Mouse (Mus musculus) heart, embryonic 12.5 days (tissue): ENCODE measurements at regions not wholly inside any gene's neighbourhood (a gene's known extent, or its start where the extent isn't known, plus 50 kb on each side); places are given as distances from the start of the nearest gene placed in this dataset.
A peak's percentile ranks its signal among the peaks of the same experiment; 100 is the strongest.

Source experiments
- ATAC-seq: fragments of 200-750 bp; cut with Nextera tagmentation; 2 replicates; pipeline ENCODE4 v1.8.0; 2017; ENCODE audit warnings: moderate TSS enrichment, moderate library complexity; ENCODE audit not compliant: insufficient number of reproducible peaks, low FRiP score
- H3K27ac ChIP-seq: fragments of 300-500 bp; sonication (generic); 2 replicates; pipeline ENCODE4 v1.5.1; 2016; ENCODE audit warnings: mild to moderate bottlenecking, moderate library complexity; ENCODE audit not compliant: poor library complexity, severe bottlenecking
- H3K27me3 ChIP-seq: fragments of 300-500 bp; sonication (generic); replicated peaks from 2 replicates; pipeline ENCODE4 v1.6.1; 2016; ENCODE audit warnings: mild to moderate bottlenecking, moderate library complexity
- H3K36me3 ChIP-seq: fragments of 300-500 bp; sonication (generic); 2 replicates; pipeline ENCODE4 v1.6.1; 2016; ENCODE audit warnings: mild to moderate bottlenecking, moderate library complexity
- H3K4me1 ChIP-seq: fragments of 300-500 bp; sonication (generic); replicated peaks from 2 replicates; pipeline ENCODE4 v1.6.1; 2016; ENCODE audit warnings: mild to moderate bottlenecking
- H3K4me2 ChIP-seq: fragments of 300-500 bp; sonication (generic); 2 replicates; pipeline ENCODE4 v1.6.1; 2016; ENCODE audit warnings: mild to moderate bottlenecking, moderate library complexity
- H3K4me3 ChIP-seq: fragments of 300-500 bp; sonication (generic); 2 replicates; pipeline ENCODE4 v1.5.1; 2016; ENCODE audit warnings: mild to moderate bottlenecking
- H3K9ac ChIP-seq: fragments of 300-500 bp; sonication (generic); 2 replicates; pipeline ENCODE4 v1.6.1; 2016; ENCODE audit warnings: mild to moderate bottlenecking, moderate library complexity
- H3K9me3 ChIP-seq: fragments of 300-500 bp; sonication (generic); replicated peaks from 2 replicates; pipeline ENCODE4 v1.6.1; 2016; ENCODE audit warnings: mild to moderate bottlenecking, moderate library complexity
- whole genome bisulfite sequencing: fragments of 180-500 bp; shearing (Covaris S2); methylation state at CpG from one replicate; pipeline ENCODE4 v1.1.7; 2016; 5-methylcytosine and 5-hydroxymethylcytosine counted together

DNA sequence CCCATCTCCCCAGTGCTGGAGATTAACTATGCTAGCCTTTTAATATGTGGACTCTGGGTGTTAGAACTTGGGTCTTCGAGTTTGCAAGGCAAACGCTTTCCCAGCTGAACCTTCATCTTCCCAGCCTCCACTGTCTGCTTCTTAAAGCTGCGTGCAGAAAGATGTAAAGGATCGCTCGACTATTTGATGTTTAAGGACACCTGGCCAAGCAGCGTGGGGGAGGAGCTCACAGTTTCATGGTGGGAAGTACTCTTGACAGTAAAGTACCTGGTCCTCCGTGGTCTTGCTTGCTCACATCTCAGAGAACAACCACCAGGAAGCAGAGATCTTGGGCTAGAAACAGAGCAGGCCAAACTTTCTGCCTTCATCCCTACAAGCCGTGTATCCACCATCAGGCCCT is 113.1 kb downstream of the Gadd45g start:
- no peak for ATAC-seq
- Histone ChIP-seq H3K9ac (no peak overlapping the region), H3K4me3 (no peak overlapping the region), H3K9me3 (no peaks in the 10 kb centered on the region), H3K27me3 (no peaks in the 10 kb centered on the region), H3K4me1 (peaks cover 33% of the 10 kb centered on the region), H3K36me3 (no peaks in the 10 kb centered on the region), H3K4me2 (no peak overlapping the region), H3K27ac (no peak overlapping the region)
- WGBS = 86% methylated on average over 8 of the region's 8 CpGs

DNA sequence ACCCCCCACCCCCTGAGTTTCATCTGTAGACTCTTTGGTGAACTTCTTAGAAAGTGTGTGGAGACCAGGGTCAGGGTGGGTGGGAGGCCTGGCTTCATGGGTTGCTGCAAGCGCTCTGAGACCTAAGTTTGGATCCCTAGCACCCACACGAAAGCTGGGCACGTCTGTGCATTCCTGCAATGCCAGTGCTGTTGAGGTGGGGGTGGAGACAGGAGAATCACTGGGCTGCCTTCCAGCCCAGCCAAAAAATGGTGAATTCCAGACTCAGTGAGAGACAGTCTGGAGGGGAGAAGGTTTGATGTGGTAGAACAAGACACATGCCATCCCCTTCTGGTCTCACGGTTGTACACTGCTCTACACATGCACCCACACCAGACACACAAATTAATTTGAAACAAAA is 113.8 kb downstream of the Gadd45g start:
- H3K9ac ChIP-seq = no peak overlapping the region
- H3K4me1 ChIP-seq = peaks cover 40% of the 10 kb centered on the region
- 66% methylated on average over 4 of the region's 4 CpGs for WGBS
- no peaks in the 10 kb centered on the region for H3K27me3 ChIP-seq
- H3K36me3 ChIP-seq = no peaks in the 10 kb centered on the region
- ATAC-seq = no peak
- H3K4me2 ChIP-seq = no peak overlapping the region
- H3K27ac ChIP-seq = no peak overlapping the region
- H3K9me3 ChIP-seq = no peaks in the 10 kb centered on the region
- no peak overlapping the region for H3K4me3 ChIP-seq

DNA sequence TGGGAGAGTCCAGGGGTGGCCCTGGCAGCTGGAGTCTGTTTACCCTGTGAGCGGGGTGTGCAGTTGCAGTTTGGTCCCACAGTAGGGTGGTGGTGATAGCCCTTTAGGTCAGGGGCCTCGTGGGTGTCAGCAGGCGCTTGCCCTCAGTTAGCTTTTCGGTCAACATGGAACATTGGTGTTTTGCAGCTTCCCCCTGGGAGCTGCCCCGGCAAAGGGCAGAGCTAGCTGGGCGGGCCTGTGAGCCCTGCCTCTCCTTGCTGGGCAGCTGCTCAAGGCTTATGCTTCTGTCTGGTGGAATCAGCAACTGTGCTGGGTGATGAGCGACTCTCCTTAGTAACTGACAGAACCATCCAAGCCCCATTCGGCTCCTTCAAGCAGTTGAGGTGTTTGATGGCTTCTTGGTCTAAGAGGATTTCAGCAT is 115.7 kb downstream of the Gadd45g start:
- Histone ChIP-seq H3K4me1 (peaks cover 42% of the 10 kb centered on the region), H3K36me3 (no peaks in the 10 kb centered on the region), H3K4me2 (no peak overlapping the region), H3K4me3 (no peak overlapping the region), H3K27me3 (no peaks in the 10 kb centered on the region), H3K9ac (no peak overlapping the region), H3K9me3 (no peaks in the 10 kb centered on the region), H3K27ac (no peak overlapping the region)
- WGBS = 55% methylated on average over 8 of the region's 8 CpGs
- no peak for ATAC-seq

DNA sequence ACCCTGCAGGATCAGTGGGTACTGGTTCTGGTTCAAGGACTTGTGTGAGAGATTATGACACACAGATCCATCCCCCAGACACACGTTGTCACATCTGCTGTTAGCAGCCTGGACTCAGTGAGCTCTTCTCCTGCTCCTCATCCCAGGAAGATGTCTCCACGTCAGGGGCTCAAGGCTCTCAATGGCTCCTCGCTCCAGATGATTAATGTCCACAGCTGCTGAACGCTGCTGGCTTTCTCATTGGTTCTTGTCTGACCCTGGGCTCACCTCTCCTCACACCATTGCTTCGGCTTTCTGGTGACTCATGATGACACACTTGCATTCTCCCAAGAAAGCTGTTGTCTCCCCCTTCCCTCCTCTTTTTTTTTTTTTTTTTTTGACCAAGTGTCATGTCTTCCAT is 116.2 kb downstream of the Gadd45g start:
- ATAC-seq = no peak
- no peaks in the 10 kb centered on the region for H3K36me3 ChIP-seq
- no peak overlapping the region for H3K4me2 ChIP-seq
- H3K27ac ChIP-seq = no peak overlapping the region
- no peaks in the 10 kb centered on the region for H3K27me3 ChIP-seq
- no peak overlapping the region for H3K4me3 ChIP-seq
- H3K9me3 ChIP-seq = no peaks in the 10 kb centered on the region
- peaks cover 37% of the 10 kb centered on the region for H3K4me1 ChIP-seq
- WGBS = 54% methylated on average over 5 of the region's 5 CpGs
- H3K9ac ChIP-seq = no peak overlapping the region

DNA sequence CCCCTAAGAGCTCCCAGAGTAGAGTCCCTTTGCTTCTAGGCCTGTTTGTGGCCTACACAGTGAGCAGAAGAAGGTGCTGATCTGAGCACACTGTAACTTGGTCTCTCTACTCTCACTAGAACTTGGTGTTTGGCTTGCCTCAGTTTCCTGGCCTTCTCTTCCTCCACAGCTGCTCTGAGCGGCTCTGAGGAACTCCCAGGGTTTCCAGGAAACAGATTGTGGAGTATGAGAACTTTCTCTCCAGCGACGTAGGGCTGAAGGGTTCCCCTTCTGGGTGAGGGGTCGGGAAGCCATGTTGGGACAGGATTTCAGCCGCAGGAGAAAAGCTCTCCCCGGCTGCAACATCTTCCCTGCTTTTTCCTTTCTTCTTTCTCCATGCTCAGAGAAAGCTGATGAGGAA is 117.5 kb downstream of the Gadd45g start:
- Histone ChIP-seq H3K4me1 (peaks cover 39% of the 10 kb centered on the region), H3K36me3 (no peaks in the 10 kb centered on the region), H3K27me3 (no peaks in the 10 kb centered on the region), H3K4me3 (no peak overlapping the region), H3K4me2 (no peak overlapping the region), H3K9ac (no peak overlapping the region), H3K9me3 (no peaks in the 10 kb centered on the region), H3K27ac (no peak overlapping the region)
- WGBS = 67% methylated on average over 6 of the region's 6 CpGs
- no peak for ATAC-seq

DNA sequence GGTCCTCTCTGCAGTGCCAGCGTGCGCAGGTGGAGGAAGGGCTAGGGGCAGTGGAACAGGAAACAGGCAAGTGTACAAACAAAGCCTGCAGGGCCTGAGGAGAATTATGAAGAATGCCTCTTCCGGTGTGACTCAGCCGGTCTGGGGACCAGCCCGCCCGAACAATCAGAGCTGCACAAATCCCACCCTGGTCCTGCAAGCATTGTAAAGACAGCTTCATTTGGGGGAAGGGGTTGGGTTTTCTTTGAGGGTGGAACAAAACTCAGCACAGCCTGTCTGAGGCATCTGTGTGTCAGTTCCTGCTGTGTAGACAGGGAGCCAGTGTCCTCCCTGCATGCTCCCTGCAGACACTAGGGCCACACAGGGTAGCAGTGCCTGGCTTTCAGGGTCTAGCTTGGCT is 117.9 kb downstream of the Gadd45g start:
- peak; percentile 55 for ATAC-seq
- Histone ChIP-seq H3K9ac (no peak overlapping the region), H3K4me2 (no peak overlapping the region), H3K27ac (no peak overlapping the region), H3K4me1 (peaks cover 44% of the 10 kb centered on the region), H3K9me3 (no peaks in the 10 kb centered on the region), H3K27me3 (no peaks in the 10 kb centered on the region), H3K4me3 (no peak overlapping the region), H3K36me3 (no peaks in the 10 kb centered on the region)
- WGBS = 63% methylated on average over 6 of the region's 6 CpGs

DNA sequence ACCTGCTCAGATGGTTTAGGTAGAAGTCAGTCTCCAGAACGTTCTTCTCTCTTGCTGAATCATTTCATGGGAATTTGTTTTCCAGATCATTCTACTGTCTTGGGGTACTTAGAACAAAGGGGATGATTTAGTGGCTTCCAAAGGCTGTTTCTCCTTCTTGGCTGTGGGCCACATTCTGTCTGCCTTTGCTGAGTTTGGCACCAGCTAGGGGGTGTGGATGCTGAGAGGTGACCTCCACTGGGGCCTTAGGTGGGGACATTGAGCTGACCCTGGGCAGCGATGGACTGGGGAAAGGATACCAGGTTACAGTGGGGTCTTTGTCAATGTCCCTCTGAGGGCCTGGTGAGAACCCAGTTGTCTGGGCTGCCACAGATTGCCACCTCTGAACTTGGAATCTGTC is 118.4 kb downstream of the Gadd45g start:
- no peak for ATAC-seq
- H3K4me1 ChIP-seq = peaks cover 49% of the 10 kb centered on the region

DNA sequence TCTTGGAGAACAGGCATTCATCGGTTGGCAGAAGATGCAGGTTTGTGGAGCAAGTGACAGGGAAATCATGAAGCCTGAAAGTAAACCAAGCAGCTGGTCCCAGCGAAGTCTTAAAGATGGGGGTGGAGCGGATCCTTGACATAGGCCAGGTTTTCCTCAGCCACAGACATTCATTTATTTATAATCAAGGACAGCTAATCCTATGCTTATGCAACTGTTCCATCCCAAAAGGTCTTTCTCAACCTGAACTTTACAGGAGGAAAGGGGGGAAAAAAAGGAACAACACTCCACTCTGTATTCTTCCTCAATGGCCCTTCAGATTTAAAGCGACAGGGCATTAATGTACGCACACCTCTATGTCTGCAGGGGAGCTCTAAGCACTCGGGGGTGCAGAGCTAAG is 121.6 kb downstream of the Gadd45g start:
- Histone ChIP-seq H3K36me3 (no peaks in the 10 kb centered on the region), H3K4me3 (no peak overlapping the region), H3K27ac (no peak overlapping the region), H3K9me3 (no peaks in the 10 kb centered on the region), H3K4me1 (peaks cover 51% of the 10 kb centered on the region), H3K9ac (no peak overlapping the region), H3K4me2 (no peak overlapping the region), H3K27me3 (no peaks in the 10 kb centered on the region)
- 75% methylated on average over 6 of the region's 6 CpGs for whole genome bisulfite sequencing
- no peak for ATAC-seq

More for the DNA sequence above, 118.4 kb downstream of the Gadd45g start:
- H3K9ac ChIP-seq = no peak overlapping the region
- peak overlapping the region; percentile 5; the same call in 1 of the 2 replicates for H3K27ac ChIP-seq
- no peak overlapping the region for H3K4me3 ChIP-seq
- H3K9me3 ChIP-seq = no peaks in the 10 kb centered on the region
- H3K36me3 ChIP-seq = no peaks in the 10 kb centered on the region
- H3K27me3 ChIP-seq = no peaks in the 10 kb centered on the region
- 73% methylated on average over 2 of the region's 2 CpGs for WGBS
- H3K4me2 ChIP-seq = no peak overlapping the region

DNA sequence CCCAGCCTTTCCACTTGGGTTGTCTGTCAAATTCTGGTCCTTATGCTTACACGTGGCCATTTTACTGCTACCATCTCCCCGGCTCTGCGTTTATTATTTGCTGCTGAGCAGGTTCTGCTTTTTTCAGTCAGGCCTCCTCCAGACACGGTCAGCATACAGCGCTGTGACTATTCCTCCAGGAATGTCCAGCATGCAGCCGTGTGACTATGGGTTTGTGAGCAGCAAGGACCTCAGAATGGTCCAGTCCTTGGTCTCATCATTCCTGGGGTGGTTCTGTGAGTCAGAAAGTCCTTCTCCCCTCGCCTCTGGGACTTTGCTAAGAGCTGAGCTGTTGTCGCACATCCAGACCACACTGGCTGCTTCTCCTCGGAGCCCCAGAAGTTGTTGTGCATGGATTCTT is 122.3 kb downstream of the Gadd45g start:
- Histone ChIP-seq H3K27ac (no peak overlapping the region), H3K4me1 (peaks cover 56% of the 10 kb centered on the region), H3K4me2 (no peak overlapping the region), H3K27me3 (no peaks in the 10 kb centered on the region), H3K9ac (no peak overlapping the region), H3K9me3 (no peaks in the 10 kb centered on the region), H3K36me3 (no peaks in the 10 kb centered on the region), H3K4me3 (no peak overlapping the region)
- no peak for ATAC-seq
- WGBS = 46% methylated on average over 9 of the region's 9 CpGs

DNA sequence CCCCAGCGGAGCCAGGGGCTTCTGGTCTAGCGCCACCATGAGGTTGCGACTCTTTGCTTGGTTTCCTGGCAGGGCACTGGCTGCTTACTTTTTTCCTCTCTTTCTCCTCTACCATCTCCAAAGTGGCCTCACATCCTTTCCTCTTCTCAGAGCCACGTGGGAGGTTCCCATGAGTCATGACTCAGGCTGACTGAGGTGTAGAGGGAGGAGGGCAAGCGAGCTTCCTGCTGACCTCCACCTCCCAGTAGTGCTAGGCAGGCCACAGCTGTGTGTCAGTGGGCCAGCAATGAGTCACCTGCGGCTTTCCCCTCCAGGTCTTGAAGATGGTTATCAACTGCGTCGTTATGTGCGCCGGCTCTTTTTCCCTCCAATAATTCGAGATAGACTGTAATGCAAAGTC is 123.6 kb downstream of the Gadd45g start:
- WGBS = 71% methylated on average over 11 of the region's 11 CpGs
- Histone ChIP-seq H3K4me3 (no peak overlapping the region), H3K27ac (no peak overlapping the region), H3K36me3 (no peaks in the 10 kb centered on the region), H3K9me3 (no peaks in the 10 kb centered on the region), H3K9ac (no peak overlapping the region), H3K4me2 (no peak overlapping the region), H3K4me1 (peaks cover 56% of the 10 kb centered on the region), H3K27me3 (no peaks in the 10 kb centered on the region)
- ATAC-seq = peak; percentile 66; the same call in 1 of the 2 replicates

DNA sequence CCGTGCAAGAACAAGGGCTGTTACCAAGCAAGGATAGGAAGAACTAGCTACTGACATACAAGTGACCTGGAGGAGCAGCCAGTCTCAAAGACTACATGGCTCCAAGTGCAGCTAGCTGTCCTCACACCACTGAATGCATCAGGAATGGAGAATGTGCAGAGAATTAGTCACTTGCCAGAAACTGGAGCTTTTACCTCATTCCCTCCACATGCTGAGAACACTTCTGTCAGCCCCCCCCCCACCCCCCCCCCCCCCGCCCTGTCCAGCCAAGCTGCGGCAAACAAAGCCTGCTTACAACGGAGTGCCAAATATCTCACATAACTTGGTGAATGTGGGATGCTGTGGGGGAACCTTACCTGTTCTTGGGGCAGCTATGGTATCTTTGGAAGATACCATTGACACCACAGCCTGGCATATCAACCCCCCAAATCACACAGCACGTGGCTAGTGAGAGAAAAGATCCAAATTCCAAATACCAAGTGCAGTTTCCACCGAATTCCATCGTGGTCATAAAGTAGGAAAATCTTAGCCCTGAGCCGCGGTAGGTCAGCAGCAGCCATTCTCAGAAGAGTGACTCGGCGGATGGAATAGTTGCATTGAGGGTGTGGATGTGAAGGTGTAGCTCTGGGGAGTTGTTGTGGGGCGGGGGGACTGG is 126.3 kb downstream of the Gadd45g start:
- H3K27me3 ChIP-seq = no peaks in the 10 kb centered on the region

DNA sequence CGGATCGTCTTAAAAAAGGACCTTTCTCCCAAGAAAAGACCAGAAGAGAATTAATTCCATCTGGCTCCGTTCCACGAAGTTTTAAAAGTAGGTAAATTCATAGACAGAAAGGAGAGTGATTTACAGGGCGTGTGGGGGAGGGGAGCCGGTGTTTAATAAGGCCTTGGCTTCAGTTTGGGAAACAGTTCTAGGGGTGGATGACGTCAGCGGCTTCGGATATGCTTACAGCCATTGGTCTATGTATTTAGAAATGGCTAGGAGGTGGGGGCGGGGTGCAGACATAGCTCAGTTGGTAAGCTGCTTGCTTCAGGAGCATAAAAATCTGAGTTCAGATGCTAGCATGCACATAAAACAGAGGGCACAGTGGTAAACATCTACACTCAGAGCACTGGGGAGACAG is 127.0 kb downstream of the Gadd45g start:
- H3K9me3 ChIP-seq = peaks cover 8% of the 10 kb centered on the region
- no peak overlapping the region for H3K4me3 ChIP-seq
- 82% methylated on average over 10 of the region's 10 CpGs for WGBS
- H3K27me3 ChIP-seq = no peaks in the 10 kb centered on the region
- no peak for ATAC-seq
- no peak overlapping the region for H3K9ac ChIP-seq
- H3K27ac ChIP-seq = no peak overlapping the region
- no peak overlapping the region for H3K4me2 ChIP-seq
- H3K4me1 ChIP-seq = peaks cover 64% of the 10 kb centered on the region
- H3K36me3 ChIP-seq = no peaks in the 10 kb centered on the region

More for the DNA sequence above, 126.3 kb downstream of the Gadd45g start:
- Histone ChIP-seq H3K9ac (no peak overlapping the region), H3K9me3 (peaks cover 5% of the 10 kb centered on the region), H3K27ac (no peak overlapping the region), H3K4me3 (no peak overlapping the region), H3K4me1 (peaks cover 67% of the 10 kb centered on the region), H3K36me3 (no peaks in the 10 kb centered on the region), H3K4me2 (no peak overlapping the region)
- 63% methylated on average over 11 of the region's 12 CpGs for WGBS
- no peak for ATAC-seq
